Mouse (Mus musculus) neural tube, embryonic 11.5 days (tissue): ENCODE data around the gene Slc25a51. TPM values are rescaled to one million over a fixed set of nuclear protein-coding genes. Genes with fewer than 3 reads are reported as not detected.
"Not testable (repeated sequence)": the region's sequence is repeated elsewhere in the genome, so short reads cannot be mapped to it uniquely, and the experiment has no call there.

Experiments
- ATAC-seq: fragments of 200-750 bp; cut with Nextera tagmentation; 2 replicates; pipeline ENCODE4 v1.8.0; 2017; ENCODE audit warnings: moderate number of reproducible peaks, mild to moderate bottlenecking, moderate TSS enrichment, moderate library complexity; ENCODE audit not compliant: insufficient read depth, low FRiP score, low TSS enrichment
- DNase-seq: peaks from one replicate; pipeline ENCODE4 v3.0.0-alpha.2; 2015; ENCODE audit warnings: low spot score
- H3K27ac ChIP-seq: fragments of 300-500 bp; sonication (generic); 2 replicates; pipeline ENCODE4 v1.5.1; 2014; ENCODE audit warnings: low read depth, mild to moderate bottlenecking, low read length
- H3K27me3 ChIP-seq: fragments of 300-500 bp; sonication (generic); 2 replicates; pipeline ENCODE4 v1.6.1; 2014; ENCODE audit warnings: mild to moderate bottlenecking, low read length, mixed read lengths; ENCODE audit not compliant: control insufficient read depth, insufficient read depth
- H3K36me3 ChIP-seq: fragments of 300-500 bp; sonication (generic); 2 replicates; pipeline ENCODE4 v1.6.1; 2014; ENCODE audit warnings: mild to moderate bottlenecking, low read length, moderate library complexity, mixed read lengths; ENCODE audit not compliant: control insufficient read depth, insufficient read depth
- H3K4me1 ChIP-seq: fragments of 300-500 bp; sonication (generic); 2 replicates; pipeline ENCODE4 v1.6.1; 2014; ENCODE audit warnings: low read length, mixed read lengths; ENCODE audit not compliant: control insufficient read depth, insufficient read depth
- H3K4me2 ChIP-seq: fragments of 300-500 bp; sonication (generic); 2 replicates; pipeline ENCODE4 v1.6.1; 2014; ENCODE audit warnings: low read depth, mild to moderate bottlenecking, moderate library complexity
- H3K4me3 ChIP-seq: fragments of 300-500 bp; sonication (generic); 2 replicates; pipeline ENCODE4 v1.5.1; 2014; ENCODE audit warnings: low read depth, low read length
- H3K9ac ChIP-seq: fragments of 300-500 bp; sonication (generic); 2 replicates; pipeline ENCODE4 v1.6.1; 2014; ENCODE audit warnings: mild to moderate bottlenecking, low read length
- H3K9me3 ChIP-seq: fragments of 300-500 bp; sonication (generic); 2 replicates; pipeline ENCODE4 v1.6.1; 2016; ENCODE audit warnings: low read length; ENCODE audit not compliant: control insufficient read depth
- WGBS: fragments of 180-500 bp; shearing (Covaris S2); extraction: QIAGEN DNeasy Blood & Tissue Kit; methylation state at CpG from one replicate; pipeline ENCODE4 v1.1.7; 2014; 5-methylcytosine and 5-hydroxymethylcytosine counted together
- polyA plus RNA-seq: library from polyadenylated mRNA; unstranded; fragments of >200 nt; fragmentation: Nextera tagmentation; extraction: Ambion mirVana; gene quantifications from 2 replicates; pipeline ENCODE4 v1.2.1, GENCODE M21; 2014

The Slc25a51 gene
- polyA plus RNA-seq, 1 experiment from 2014 or later, result 72.7 TPM

DNA sequence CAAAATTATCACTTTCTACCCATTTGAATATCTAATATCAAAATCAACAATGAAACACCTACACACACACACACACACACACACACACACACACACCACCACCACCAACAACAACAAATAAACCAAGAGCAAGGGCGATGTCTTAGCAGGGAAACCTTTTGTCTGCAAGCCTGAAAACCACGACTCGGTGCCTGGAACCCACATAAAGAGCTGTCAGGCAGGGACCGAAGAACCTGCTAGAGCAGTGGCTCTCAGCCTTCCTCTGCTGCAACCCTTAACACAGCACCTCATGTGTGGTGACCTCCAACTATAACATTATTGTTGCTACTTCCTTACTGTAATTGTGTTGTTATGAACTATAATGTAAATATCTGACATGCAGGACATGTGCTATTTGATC, 6.3 kb downstream of the Slc25a51 start:
- ATAC-seq (no peak), DNase-seq (no peak)
- H3K4me1 ChIP-seq, result peaks cover 10% of the 10 kb centered on the region
- no peaks in the 10 kb centered on the region for H3K27me3 ChIP-seq
- H3K4me2 ChIP-seq, result no peak overlapping the region
- no peak overlapping the region for H3K9ac ChIP-seq
- no peak overlapping the region for H3K27ac ChIP-seq
- no peak overlapping the region for H3K4me3 ChIP-seq
- peaks cover 13% of the 10 kb centered on the region for H3K36me3 ChIP-seq
- WGBS, result 94% methylated on average over 4 of the region's 4 CpGs
- no peaks in the 10 kb centered on the region for H3K9me3 ChIP-seq

DNA sequence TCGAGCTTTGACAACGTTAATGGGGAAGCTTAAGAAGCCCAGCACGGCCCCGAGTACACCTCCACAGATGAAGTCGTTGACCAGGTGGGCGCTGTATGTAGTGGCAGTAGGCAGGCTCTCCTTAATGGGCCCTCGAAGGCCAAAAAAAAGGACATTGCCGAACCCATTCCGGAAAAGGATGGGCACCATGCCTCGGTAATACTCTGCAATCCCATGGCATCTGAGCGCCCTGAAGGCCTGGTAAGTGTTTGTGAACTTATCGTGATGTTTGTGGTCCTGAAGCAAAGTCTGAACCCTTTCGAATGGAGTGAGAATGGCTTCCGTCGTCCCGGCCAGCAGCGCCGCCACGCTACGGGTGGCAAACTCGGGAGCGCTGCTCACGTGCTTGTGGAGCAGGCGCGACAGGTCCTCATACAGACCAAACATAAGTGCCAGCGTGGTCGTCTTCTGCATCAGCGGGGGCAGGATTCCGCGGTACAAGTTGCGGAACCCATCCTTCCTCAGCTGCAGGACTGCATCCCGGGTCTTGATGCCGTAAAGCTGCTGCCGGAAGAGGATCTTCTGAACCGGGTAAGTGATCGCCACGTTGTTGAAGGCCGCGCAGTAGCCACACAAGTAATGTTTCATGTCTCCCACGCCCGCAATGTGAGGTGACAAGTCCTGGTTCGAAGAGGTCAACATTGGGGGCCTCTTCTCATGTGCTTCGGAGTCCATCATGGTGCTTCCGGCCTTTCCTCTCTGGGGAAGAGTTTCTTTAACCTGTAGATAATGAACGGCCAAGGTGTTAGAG, 8.9 kb downstream of the Slc25a51 start:
- Histone ChIP-seq H3K9me3 (no peaks in the 10 kb centered on the region), H3K36me3 (peaks cover 13% of the 10 kb centered on the region), H3K27me3 (no peaks in the 10 kb centered on the region), H3K4me2 (no peak overlapping the region), H3K9ac (no peak overlapping the region), H3K27ac (no peak overlapping the region), H3K4me1 (no peaks in the 10 kb centered on the region), H3K4me3 (no peak overlapping the region)
- DNase-seq (no peak), ATAC-seq (no peak)
- WGBS, result 95% methylated on average over 45 of the region's 45 CpGs

DNA sequence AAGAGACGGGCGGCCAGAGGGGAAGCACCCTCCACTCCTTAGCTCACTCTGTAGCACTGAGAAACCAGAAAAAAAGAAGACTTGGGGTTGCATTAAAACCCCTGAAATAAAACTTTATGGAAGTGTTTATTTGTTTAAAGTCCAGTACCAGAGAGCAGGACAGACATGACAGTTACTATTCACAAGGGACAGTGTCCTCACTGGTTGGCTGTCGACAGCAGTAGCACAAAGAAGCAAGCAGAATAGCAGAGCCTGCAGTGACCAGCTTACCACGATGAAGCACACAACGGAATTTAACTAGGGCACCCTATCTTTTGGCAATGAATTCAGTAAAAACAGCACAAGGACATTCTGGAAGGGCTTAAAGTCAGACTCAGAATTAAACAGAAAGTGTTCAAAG, 10.3 kb downstream of the Slc25a51 start:
- not testable (repeated sequence) for H3K9me3 ChIP-seq, H3K4me2 ChIP-seq, DNase-seq, H3K9ac ChIP-seq, H3K4me1 ChIP-seq, H3K4me3 ChIP-seq, H3K27me3 ChIP-seq, ATAC-seq, H3K27ac ChIP-seq
- WGBS, result 92% methylated on average over 5 of the region's 5 CpGs
- peaks cover 13% of the 10 kb centered on the region for H3K36me3 ChIP-seq

DNA sequence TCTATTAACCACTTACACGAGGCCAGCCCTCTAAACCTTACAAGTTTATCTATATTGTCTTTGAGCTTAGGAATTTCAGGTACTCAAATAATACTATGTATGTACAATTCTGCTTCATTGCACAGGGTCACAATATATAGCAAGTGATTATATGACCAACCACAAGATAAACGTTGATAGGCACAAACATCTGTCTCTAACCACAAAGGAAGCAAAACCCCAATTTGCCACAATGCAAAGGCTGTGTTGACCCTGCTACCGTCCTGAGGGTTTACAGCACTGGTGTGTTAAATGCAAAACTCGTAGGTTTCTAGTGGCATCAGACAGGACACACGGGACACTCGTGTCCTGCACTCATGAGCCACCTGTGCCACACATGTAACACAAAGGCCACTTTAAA, 12.4 kb downstream of the Slc25a51 start:
- H3K27me3 ChIP-seq, H3K4me2 ChIP-seq, H3K36me3 ChIP-seq, ATAC-seq, DNase-seq, H3K9ac ChIP-seq, H3K4me1 ChIP-seq, H3K4me3 ChIP-seq, H3K27ac ChIP-seq, H3K9me3 ChIP-seq: not testable (repeated sequence)
- 89% methylated on average over 5 of the region's 6 CpGs for WGBS

DNA sequence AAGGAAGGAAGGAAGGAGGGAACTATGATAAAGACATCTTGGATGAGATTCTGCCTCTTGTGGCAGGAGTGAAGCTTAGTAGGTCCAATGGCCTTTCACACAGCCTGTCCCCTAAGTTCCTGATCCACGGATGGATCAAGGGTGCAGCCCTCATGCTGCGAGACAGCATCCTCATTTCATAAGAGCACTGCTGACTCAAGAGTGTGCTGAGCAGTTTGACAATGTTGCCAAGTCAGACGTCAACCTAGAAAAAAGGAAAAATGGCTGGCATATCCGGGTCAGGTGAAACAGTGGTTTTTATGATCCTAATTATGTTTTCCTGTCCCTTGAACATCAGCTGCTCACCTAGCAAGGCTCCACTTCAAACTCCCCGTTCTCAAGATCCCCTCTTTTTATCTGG, 14.9 kb downstream of the Slc25a51 start:
- Histone ChIP-seq H3K4me2 (no peak overlapping the region), H3K36me3 (0 out of 2 replicates have a peak, but pooled peaks cover under 1% of the 10 kb centered on the region), H3K27ac (no peak overlapping the region), H3K4me3 (no peak overlapping the region), H3K4me1 (no peaks in the 10 kb centered on the region), H3K9ac (no peak overlapping the region), H3K27me3 (no peaks in the 10 kb centered on the region), H3K9me3 (no peaks in the 10 kb centered on the region)
- 89% methylated on average over 5 of the region's 5 CpGs for WGBS
- DNase-seq, result no peak
- no peak for ATAC-seq

DNA sequence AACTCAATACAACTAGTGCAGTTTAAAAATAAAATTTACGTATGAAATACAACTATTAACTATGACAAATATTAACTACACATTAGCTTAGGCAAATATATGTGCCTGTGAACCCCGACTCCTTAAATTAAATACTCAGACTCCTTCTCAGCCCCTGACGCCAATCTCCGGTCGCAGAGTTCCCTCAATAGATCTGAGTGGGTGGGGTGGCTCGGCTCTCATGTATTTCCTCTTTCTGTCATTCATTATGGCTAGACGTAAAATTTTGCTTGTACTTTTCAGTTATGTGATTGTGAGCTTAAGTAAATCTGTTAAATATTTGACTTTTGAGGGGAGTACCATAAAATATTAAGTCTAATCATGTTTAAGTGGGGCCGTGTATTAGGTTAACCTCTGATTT, 15.6 kb downstream of the Slc25a51 start:
- Histone ChIP-seq H3K9me3 (no peaks in the 10 kb centered on the region), H3K4me3 (no peak overlapping the region), H3K36me3 (no peaks in the 10 kb centered on the region), H3K27ac (no peak overlapping the region), H3K9ac (no peak overlapping the region), H3K4me1 (no peaks in the 10 kb centered on the region), H3K4me2 (no peak overlapping the region), H3K27me3 (no peaks in the 10 kb centered on the region)
- ATAC-seq (no peak), DNase-seq (no peak)
- 88% methylated on average over 8 of the region's 8 CpGs for WGBS

DNA sequence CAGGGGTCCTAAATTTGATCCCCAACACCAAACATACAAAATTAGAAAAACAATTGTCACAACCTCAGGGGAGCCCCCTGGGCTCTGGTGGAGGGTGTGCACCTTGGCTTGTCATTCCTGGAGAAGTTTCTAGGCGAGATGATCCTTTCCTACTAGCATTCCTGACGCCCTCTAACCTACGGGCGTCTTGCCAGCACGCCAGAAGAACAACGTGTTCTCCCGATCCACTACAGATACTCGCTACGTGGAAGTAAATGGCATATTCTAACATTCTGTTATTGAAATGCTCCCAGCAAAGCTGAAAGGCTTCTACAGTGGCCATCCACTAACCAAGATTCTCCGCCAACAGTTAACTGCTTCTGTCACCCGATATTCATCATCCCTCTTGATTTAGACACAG, 16.0 kb downstream of the Slc25a51 start:
- WGBS, result 79% methylated on average over 11 of the region's 11 CpGs
- H3K9me3 ChIP-seq, result no peaks in the 10 kb centered on the region
- H3K4me2 ChIP-seq, result no peak overlapping the region
- DNase-seq (no peak), ATAC-seq (no peak)
- H3K27me3 ChIP-seq, result no peaks in the 10 kb centered on the region
- H3K36me3 ChIP-seq, result no peaks in the 10 kb centered on the region
- no peak overlapping the region for H3K4me3 ChIP-seq
- H3K27ac ChIP-seq, result no peak overlapping the region
- no peak overlapping the region for H3K9ac ChIP-seq
- no peaks in the 10 kb centered on the region for H3K4me1 ChIP-seq

DNA sequence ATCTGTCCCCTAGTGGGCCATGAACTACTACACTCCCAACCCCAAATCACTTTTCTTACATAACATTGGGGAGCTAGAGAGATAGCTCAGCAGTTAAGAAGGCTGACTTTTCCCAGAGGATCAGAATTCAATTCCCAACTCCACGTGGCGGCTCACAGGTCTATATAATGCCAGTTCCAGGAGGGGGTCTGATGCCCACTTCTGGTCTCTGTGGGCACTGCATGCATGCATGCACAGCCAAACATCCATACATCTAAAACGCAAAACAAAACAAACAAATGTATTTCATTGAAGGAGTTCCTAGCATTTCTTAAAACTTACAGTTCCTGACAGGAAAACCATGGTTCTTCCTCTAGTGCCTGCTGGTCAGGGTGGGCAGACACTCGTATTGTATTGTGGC, 16.5 kb downstream of the Slc25a51 start:
- H3K27ac ChIP-seq, result no peak overlapping the region
- no peaks in the 10 kb centered on the region for H3K27me3 ChIP-seq
- ATAC-seq (no peak), DNase-seq (no peak)
- H3K4me1 ChIP-seq, result no peaks in the 10 kb centered on the region
- no peaks in the 10 kb centered on the region for H3K36me3 ChIP-seq
- H3K9me3 ChIP-seq, result no peaks in the 10 kb centered on the region
- no peak overlapping the region for H3K4me3 ChIP-seq
- 69% methylated on average over 4 of the region's 4 CpGs for WGBS
- H3K4me2 ChIP-seq, result no peak overlapping the region
- no peak overlapping the region for H3K9ac ChIP-seq

DNA sequence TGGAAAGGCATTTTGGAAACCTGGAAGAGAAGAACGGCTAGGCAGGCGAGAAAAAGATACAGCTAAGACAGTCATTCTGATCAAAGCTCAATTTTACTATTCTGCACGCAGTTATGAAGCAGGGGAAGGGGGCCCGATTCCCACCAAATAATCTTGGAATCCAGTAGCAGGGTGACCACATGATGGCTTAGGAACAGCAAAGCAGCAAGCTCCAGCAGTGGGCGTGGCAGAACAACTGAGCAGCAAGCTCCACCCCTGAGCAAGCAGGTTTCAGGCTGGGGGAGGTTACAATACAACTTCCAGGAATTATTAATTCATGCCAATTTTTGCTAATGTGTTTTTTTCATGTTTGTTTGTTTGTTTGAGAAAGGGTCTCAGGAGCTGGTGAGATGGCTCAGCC, 21.3 kb downstream of the Slc25a51 start:
- not testable (repeated sequence) for ATAC-seq, H3K4me3 ChIP-seq, H3K4me2 ChIP-seq, DNase-seq, H3K4me1 ChIP-seq, H3K27me3 ChIP-seq, H3K27ac ChIP-seq, H3K9me3 ChIP-seq, H3K9ac ChIP-seq, H3K36me3 ChIP-seq
- 91% methylated on average over 5 of the region's 5 CpGs for WGBS
